Mouse (Mus musculus) regulatory T cell (primary cell): Measurements from ENCODE around the gene Kctd3.

Experiments
- in situ Hi-C: fragments of 300-600 bp; cut with MboI, MseI; formaldehyde crosslinking; loops from one replicate; pipeline ENCODE4 v1.15.1; 2025; ENCODE audit warnings: high pct_unique_total_duplicates

The Kctd3 gene

DNA sequence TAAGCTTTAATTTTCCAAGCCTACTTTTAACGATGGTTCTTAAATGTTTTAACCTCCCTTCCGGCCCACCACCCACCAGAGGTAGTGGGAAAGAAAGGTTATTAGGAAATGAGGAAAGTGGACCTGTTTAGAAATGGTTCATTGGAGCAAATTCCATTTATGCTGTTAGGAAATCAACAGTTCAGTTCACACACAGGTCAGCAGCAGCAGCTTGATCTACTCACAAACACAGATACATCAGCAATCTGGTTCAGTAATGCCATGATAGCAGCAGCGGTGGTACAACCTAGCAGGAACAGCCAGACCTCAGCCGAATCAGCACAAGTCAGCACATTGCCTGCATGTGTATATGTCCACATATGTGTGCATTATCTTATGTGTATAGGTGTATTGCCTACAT is 3.0 kb upstream of the Kctd3 start:
- in situ Hi-C loops = no loop called here

DNA sequence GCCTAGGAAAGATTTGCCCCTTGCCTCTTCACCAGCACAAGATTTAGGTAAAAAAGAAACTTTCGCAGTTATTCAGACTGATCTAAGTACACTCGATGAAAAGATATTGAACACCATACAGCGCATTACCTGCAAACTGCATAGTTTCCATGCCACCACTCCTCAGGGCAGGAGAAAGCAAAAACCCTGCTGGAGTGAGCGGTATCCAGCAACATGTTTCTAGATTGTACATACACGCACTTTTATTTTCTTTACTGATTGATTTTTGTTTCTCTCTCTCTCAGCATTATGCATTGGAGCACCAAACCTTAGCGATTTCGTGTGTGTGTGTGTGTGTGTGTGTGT is 311 bp upstream of the Kctd3 start:
- in situ Hi-C loops = no loop called here

DNA sequence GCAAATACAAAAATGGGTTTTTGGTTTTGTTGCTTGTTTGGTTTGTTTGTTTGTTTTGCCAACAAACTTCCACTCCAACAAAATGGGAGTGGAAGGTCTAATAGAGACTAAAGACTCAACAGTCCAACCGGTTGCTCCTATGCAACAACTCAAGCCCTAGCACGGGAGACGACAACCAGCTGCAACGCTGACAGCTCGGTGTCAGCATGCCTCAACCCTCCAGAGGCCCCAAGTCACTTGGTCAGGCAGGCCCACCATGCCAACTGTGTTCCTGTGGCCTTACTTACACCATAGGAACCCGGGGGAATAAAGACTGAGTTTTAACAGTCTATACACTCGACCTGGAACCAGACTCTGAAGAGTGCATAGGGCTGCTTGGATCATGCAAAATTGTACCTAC is 815 bp downstream of the Kctd3 start:
- in situ Hi-C loops = no loop called here

DNA sequence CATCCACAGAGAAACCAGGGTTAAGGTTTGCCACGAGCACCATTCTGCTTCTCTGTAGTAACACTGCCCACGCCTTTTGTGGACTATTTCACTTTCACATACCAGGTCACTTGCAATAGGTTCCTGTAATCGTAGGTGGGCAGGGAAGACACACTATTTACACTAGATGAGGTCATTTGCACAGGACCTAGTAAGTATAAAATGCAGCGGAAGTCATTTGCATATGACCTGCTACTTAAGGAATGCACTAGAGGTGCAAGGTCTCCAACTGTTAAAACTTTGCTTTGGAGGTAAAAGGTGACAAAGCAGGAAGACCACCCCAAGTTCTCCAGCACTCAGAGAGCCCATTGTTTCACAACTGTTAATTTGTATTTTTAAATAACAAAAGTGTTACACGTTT is 1.4 kb downstream of the Kctd3 start:
- in situ Hi-C loops = no loop called here

DNA sequence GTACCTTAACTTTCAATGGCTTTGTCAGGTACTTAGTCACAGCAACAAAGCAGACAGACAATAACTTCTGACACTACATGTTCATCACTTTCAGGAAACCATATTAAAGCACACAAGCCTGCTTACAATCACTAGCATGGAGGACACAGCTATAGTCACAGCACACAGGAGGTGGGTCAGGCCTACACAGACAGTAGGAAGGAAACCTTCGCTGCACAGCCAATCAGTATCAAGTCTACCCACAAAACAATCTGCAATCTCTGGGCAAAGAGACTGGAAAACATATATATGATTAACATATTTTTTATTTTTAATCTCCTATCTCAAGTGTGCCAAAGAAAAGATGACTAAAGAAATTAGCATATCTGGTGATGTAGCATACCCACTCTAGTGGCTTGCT is 2.9 kb downstream of the Kctd3 start:
- in situ Hi-C loops = no loop called here

DNA sequence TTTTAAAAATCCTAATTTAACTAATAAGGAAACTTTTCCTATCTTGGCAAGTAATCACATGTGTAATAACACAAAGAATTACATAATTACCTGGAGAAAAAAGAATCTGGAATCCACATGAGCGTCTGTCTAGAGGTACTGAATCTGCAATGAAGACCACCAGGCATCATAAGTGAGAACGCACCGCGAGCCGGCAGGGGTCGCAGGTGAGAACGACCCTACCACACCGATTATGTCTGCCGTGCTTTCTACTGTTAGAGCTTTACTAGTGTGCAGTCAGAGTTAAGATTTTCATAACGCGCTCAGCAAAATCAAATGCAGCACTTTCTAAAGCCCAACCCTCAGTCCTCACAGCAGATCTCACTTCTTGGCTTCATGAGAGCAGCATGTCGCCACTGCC is 5.8 kb downstream of the Kctd3 start:
- in situ Hi-C loops = no loop called here

DNA sequence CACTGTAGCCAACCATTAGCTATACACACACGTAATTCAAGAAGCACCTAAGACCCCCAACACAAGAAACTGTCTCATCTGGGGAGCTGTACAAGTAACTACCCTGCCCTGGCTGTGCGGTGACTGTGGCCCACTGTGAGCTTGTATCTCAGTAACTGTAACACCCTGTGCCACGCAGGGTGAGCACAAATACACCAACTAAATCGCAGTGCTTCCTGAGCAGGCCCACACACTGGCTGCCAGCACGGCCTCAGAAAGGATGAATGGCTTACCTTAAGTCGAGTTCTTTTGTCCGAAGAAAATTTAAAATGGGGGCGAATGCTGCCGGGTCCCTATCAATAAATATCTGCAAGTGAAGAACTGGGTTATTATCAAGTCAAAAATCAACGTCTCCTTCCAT is 7.7 kb downstream of the Kctd3 start:
- in situ Hi-C loops = no loop called here

DNA sequence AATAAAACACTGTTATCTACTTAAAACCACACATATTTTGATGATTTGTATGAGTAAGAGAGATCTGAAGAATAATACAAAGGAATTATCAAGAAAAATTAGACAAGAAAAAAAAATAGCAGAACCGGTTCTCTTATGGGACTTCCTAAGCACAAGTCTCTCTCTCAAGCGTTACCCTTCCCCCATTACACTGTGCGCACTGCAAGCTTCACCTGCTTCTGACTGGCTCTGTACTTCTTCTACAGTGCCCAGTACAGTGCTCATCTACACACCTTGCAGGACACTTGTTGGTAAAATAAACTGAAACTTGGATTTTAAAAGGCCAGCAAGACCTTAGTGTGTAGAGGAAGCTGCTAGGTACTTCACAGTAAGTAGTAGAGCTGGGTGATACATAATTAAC is 9.7 kb downstream of the Kctd3 start:
- in situ Hi-C loops = no loop called here

DNA sequence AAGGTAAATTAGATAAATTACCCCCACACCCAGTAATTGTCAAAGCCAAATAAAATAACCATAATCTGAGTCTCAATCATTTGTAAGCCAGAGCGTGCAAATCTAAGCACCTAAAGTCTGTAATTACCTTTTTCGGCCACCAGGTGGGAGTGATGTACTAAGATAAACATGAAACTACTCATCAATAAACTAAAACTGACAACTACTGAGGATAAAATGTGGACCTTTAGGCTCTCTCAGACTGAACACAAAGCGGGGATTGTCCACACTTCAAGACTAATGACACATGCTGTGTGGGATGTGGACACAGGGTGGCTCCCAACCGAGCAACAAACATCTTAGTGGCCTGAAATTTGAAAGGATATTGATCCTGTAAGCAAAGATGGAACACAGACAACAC is 14.4 kb downstream of the Kctd3 start:
- in situ Hi-C loops = no loop called here

DNA sequence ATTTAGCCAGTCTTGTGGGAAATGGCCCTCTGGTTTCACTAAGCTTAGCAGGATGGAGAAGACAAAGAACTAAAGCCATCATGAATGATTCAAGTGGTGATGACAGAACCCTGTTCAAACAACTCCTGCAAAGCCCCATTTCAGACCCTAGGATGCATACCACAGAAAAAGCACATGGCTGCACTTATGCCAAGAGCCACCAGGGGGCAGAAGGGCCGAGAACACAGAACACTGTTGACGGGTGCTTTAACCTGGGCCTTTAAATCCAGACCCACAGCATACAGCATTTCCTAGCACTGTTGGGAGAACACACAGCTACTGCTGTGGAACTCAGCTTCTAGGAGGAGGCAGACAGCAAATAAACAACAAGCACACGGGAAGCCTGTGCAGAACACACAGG is 27.6 kb downstream of the Kctd3 start:
- in situ Hi-C loops = no loop called here

DNA sequence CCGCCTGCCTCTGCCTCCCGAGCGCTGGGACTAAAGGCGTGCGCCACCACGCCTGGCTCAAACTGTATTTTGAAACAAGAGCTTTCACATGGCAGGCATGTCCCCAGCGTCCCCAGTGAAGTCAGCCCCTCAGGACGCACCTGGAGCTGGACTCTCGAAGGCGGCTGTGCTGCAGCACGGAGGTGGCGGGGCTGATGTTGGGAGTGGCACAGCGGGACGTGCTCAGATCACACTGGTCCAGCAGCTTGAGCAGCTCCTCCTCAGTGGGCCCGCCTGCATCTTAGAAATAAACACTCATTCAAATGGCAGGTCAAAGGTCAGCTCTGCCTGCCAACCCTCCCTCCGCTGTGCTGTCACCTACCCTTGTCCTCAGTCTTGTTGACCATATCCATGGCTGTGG is 33.7 kb downstream of the Kctd3 start:
- in situ Hi-C loops = no loop called here

DNA sequence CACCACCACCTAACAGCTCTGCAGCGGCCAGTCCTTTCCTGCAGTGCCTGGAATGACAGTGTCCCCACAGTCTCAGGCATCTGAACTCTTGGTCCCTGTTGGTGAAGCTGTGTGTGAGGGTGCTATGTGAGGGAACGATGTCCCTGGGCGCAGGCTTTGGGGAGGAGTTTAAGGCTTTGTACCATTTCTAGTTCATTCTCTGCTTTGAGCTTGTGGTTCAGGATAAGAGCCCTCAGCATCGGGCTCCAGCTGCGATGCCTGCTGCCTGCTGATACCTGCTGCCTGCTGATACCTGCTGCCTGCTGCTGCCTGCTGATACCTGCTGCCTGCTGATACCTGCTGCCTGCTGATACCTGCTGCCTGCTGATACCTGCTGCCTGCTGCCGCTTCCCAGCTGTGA is 34.6 kb downstream of the Kctd3 start:
- in situ Hi-C loops = no loop called here

DNA sequence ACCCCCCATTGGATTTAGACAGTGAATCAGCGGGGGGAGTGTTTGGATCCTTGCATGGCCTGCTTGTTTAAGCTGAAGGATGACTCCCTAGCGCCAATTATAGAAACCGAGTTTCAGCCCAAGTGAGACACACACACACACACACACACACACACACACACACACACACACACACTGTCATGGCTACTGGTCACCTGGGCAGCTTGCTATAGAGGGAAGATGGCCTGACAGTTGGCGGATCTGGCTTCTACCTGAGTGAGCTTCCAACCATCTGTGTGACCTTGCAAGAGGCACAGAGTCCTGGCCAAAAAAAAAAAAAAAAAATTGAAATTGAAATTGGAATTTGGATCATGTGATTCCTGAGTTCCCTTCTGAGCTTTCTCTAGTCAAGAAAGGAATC is 55.1 kb downstream of the Kctd3 start:
- in situ Hi-C loops = no loop called here

DNA sequence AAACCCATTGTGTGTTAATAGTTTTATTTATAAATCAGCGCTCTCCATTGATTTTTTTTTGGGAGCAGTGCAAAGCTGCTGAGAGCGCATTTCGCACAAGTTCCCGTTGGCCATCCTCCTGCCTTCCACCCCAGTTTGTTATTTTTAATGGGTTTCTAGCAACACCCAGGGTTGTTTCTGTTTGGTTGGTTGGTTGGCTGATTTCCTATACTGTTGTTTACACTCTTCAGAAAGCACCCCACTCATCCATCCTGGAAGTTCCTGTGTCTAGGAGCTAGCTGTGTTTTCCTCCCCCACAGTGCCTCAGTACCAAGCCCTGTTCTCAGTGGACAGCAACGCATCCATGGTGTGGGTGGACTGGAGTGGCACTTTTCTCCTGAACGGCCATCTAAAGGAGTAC is 56.5 kb downstream of the Kctd3 start:
- in situ Hi-C loops = no loop called here

DNA sequence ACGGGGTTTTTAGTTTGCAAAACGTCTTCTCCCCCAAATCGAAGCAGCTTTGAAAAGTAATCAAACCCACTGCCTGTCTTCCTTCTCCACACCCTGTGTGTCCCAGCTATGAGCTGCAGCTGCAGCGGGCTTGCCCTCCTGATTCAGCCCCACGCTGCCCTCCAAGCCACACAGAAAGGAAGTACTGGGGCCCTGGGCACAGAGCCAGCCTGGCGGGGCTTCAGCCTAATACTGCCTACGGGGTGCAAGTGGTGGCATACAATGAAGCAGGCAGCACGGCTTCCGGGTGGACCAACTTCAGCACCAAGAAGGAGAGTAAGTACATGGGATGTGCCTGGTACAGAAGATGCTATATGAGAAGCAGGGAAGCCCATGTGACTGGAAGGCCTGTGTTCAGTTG is 59.4 kb downstream of the Kctd3 start:
- in situ Hi-C loops = no loop called here

DNA sequence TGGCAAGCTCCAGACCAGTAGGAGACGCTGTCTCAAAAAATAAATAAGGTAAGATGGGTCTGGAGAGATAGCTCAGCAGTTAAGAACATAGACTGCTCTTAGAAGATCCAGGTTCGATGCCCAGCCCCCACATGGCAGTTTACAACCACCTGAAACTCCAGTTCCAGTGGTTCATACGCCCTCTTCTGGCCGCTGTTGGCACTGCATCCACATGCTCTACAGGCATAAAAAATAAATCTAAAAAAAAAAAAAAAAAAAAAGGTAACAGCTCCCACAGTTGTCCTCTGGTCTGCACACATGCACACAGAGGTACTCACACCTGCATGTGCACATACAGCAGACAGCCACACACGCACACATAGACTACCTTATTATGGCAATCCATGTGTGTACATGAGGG is 59.8 kb downstream of the Kctd3 start:
- in situ Hi-C loops = no loop called here

DNA sequence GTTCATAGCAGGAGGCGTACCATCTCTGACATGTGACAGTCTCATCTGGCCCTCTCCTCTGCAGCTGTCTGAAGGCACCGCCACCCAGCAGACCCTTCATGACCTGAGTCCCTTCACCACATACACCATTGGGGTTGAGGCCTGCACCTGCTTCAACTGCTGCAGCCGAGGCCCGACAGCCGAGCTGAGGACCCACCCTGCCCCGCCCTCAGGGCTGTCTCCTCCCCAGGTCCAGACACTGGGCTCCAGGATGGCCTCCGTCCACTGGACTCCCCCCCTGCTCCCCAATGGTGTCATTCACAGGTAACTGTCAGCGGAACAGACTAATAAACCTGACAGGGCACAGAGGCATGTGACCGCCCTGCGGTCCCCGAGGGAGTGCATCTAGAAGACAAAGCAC is 60.8 kb downstream of the Kctd3 start:
- in situ Hi-C loops = no loop called here

DNA sequence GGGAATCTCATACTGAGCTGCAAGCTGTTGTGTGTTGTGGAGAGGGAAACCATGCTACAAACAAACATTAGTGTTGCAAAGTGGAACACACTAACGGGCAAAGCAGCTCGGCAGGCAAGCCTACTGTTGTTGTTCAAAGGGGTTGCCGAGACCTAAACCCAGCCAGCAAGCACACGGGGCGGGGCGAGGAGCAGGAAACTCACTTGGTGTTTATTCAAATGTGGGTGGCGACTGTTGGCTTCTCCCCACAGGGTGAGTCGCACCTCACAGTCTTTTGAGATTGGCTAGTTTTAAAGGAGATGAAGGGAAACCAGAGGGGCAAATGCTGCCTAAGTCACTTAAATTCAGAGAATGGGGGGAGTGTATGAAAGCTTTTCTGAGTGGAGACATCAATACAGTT is 62.3 kb downstream of the Kctd3 start:
- in situ Hi-C loops = no loop called here

DNA sequence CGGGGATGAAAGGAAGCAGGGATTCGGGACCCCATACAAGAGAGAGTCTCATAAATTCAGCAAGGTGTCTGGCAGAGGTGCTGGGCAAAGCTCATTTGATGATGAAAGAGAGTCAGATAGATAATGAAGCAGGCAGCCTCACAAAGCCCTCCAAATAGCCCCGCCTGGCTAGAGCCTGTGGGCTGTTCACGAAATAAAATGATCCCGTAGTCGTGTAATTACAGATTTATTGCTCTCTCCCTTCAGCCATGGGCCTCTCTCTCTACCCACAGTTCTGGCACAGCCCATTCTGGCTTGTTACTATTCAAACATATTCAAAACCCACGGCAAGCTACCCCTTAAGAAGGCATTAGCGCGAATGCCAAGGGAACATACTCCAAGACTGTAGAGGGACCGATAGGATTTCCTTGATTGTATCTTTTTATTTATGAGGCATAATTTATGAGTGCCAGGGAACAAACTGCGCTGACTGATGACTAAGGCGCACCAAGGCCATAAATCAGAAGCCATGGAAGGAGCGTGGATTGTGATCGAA is 70.3 kb downstream of the Kctd3 start:
- in situ Hi-C loops = no loop called here
